Mouse (Mus musculus) forebrain, embryonic 14.5 days (tissue): ENCODE measurements around the gene Fkbpl. TPM values are rescaled to one million over a fixed set of nuclear protein-coding genes. Genes with fewer than 3 reads are reported as not detected.

Experiments used
- ATAC-seq: fragments of 200-750 bp; cut with Nextera tagmentation; 2 replicates; pipeline ENCODE4 v1.8.0; 2017; ENCODE audit warnings: mild to moderate bottlenecking, moderate library complexity
- DNase-seq: peaks from one replicate; pipeline ENCODE4 v3.0.0-alpha.2; 2015; ENCODE audit warnings: low spot score
- H3K27ac ChIP-seq: fragments of 300-500 bp; sonication (generic); 2 replicates; pipeline ENCODE4 v1.5.1; 2014; ENCODE audit warnings: low read depth, mild to moderate bottlenecking, control low read depth, low read length, moderate library complexity
- H3K27me3 ChIP-seq: fragments of 300-500 bp; sonication (generic); replicated peaks from 2 replicates; pipeline ENCODE4 v1.6.1; 2014; ENCODE audit warnings: low read length, control low read depth, mixed read lengths; ENCODE audit not compliant: control insufficient read depth, insufficient read depth
- H3K36me3 ChIP-seq: fragments of 300-500 bp; sonication (generic); 2 replicates; pipeline ENCODE4 v1.6.1; 2014; ENCODE audit warnings: low read length, control low read depth; ENCODE audit not compliant: control insufficient read depth, insufficient read depth
- H3K4me1 ChIP-seq: fragments of 300-500 bp; sonication (generic); 2 replicates; pipeline ENCODE4 v1.6.1; 2014; ENCODE audit warnings: antibody characterized with exemption, low read length, control low read depth; ENCODE audit not compliant: control insufficient read depth, insufficient read depth
- H3K4me2 ChIP-seq: fragments of 300-500 bp; sonication (generic); 2 replicates; pipeline ENCODE4 v1.6.1; 2014; ENCODE audit warnings: mild to moderate bottlenecking, control low read depth, low read length
- H3K4me3 ChIP-seq: fragments of 300-500 bp; sonication (generic); 2 replicates; pipeline ENCODE4 v1.5.1; 2014; ENCODE audit warnings: low read depth, low read length, control low read depth
- H3K9ac ChIP-seq: fragments of 300-500 bp; sonication (generic); 2 replicates; pipeline ENCODE4 v1.6.1; 2014; ENCODE audit warnings: mild to moderate bottlenecking, low read length, control low read depth, moderate library complexity
- H3K9me3 ChIP-seq: fragments of 300-500 bp; sonication (generic); replicated peaks from 2 replicates; pipeline ENCODE4 v1.6.1; 2016; ENCODE audit warnings: low read length, control low read depth, mixed read lengths; ENCODE audit not compliant: control insufficient read depth
- WGBS: fragments of 180-500 bp; shearing (Covaris S2); extraction: QIAGEN DNeasy Blood & Tissue Kit; methylation state at CpG from one replicate; pipeline ENCODE4 v1.1.7; 2014; 5-methylcytosine and 5-hydroxymethylcytosine counted together
- polyA plus RNA-seq: library from polyadenylated mRNA; unstranded; fragments of >200 nt; fragmentation: Nextera tagmentation; extraction: Ambion mirVana; gene quantifications from 2 replicates; pipeline ENCODE4 v1.2.1, GENCODE M21; 2014

The Fkbpl gene
- polyA plus RNA-seq, 1 experiment from 2014 or later = 12.6 TPM

GRCm38 (mm10) chr17:34641945-34642344 lies 2.6 kb upstream of the Fkbpl start:
- no peak overlapping the region; the same call in 1 of the 2 replicates for H3K27ac ChIP-seq
- WGBS = 84% methylated on average over 3 of the region's 3 CpGs
- ATAC-seq (no peak), DNase-seq (no peak)
- H3K4me1 ChIP-seq = peaks cover 14% of the 10 kb centered on the region
- H3K9ac ChIP-seq = no peak overlapping the region
- no peaks in the 10 kb centered on the region for H3K36me3 ChIP-seq
- H3K4me2 ChIP-seq = no peak overlapping the region
- no peaks in the 10 kb centered on the region for H3K27me3 ChIP-seq
- no peak overlapping the region for H3K4me3 ChIP-seq
- H3K9me3 ChIP-seq = no peaks in the 10 kb centered on the region

- no peak overlapping the region for H3K4me3 ChIP-seq
- no peaks in the 10 kb centered on the region for H3K36me3 ChIP-seq
- H3K27ac ChIP-seq = no peak overlapping the region
- no peak for ATAC-seq
- no peaks in the 10 kb centered on the region for H3K27me3 ChIP-seq
- H3K4me2 ChIP-seq = no peak overlapping the region
- WGBS = 90% methylated on average over 4 of the region's 4 CpGs
- no peak for DNase-seq
- no peaks in the 10 kb centered on the region for H3K9me3 ChIP-seq
- H3K4me1 ChIP-seq = peaks cover 21% of the 10 kb centered on the region
- H3K9ac ChIP-seq = no peak overlapping the region
These were observed 1.2 kb upstream of the Fkbpl start for GRCm38 (mm10) chr17:34643379-34643778.

- H3K36me3 ChIP-seq = peaks cover 1% of the 10 kb centered on the region
- H3K27ac ChIP-seq = no peak overlapping the region
- H3K9ac ChIP-seq = no peak overlapping the region
- no peaks in the 10 kb centered on the region for H3K9me3 ChIP-seq
- no peak overlapping the region for H3K4me3 ChIP-seq
- 86% methylated on average over 10 of the region's 10 CpGs for WGBS
- H3K27me3 ChIP-seq = no peaks in the 10 kb centered on the region
- no peak for ATAC-seq
- no peak for DNase-seq
- no peak overlapping the region for H3K4me2 ChIP-seq
- peaks cover 21% of the 10 kb centered on the region for H3K4me1 ChIP-seq
These were observed 620 bp upstream of the Fkbpl start for GRCm38 (mm10) chr17:34643944-34644343.

- H3K27ac ChIP-seq = no peak overlapping the region
- 51% methylated on average over 10 of the region's 10 CpGs for WGBS
These were observed 779 bp downstream of the Fkbpl start for GRCm38 (mm10) chr17:34645256-34645829.

GRCm38 (mm10) chr17:34645831-34646511 lies 1.4 kb downstream of the Fkbpl start:
- Histone ChIP-seq H3K27me3 (no peaks in the 10 kb centered on the region), H3K9ac (no peak overlapping the region), H3K4me3 (no peak overlapping the region), H3K4me1 (peaks cover 17% of the 10 kb centered on the region), H3K9me3 (no peaks in the 10 kb centered on the region), H3K4me2 (peak overlapping the region; percentile 30; the same call in 1 of the 2 replicates), H3K36me3 (peaks cover 21% of the 10 kb centered on the region), H3K27ac (no peak overlapping the region)
- ATAC-seq = no peak
- 87% methylated on average over 30 of the region's 30 CpGs for WGBS
- DNase-seq = no peak

More at GRCm38 (mm10) chr17:34645256-34645829, 779 bp downstream of the Fkbpl start:
- Histone ChIP-seq H3K4me3 (peak overlapping the region; percentile 52), H3K36me3 (peaks cover 14% of the 10 kb centered on the region), H3K4me2 (peak overlapping the region; percentile 73), H3K27me3 (no peaks in the 10 kb centered on the region), H3K4me1 (peaks cover 17% of the 10 kb centered on the region), H3K9ac (peak overlapping the region; percentile 71), H3K9me3 (no peaks in the 10 kb centered on the region)
- DNase-seq = no peak
- ATAC-seq = no peak

- ATAC-seq (peak; percentile 97), DNase-seq (peak; percentile 100)
- H3K36me3 ChIP-seq = peaks cover 32% of the 10 kb centered on the region
- H3K9ac ChIP-seq = peak within 1 kb of the TSS; percentile 98
- 1% methylated on average over 66 of the region's 66 CpGs for WGBS
- H3K9me3 ChIP-seq = no peaks in the 10 kb centered on the region
- peaks cover 14% of the 10 kb centered on the region for H3K4me1 ChIP-seq
- H3K27ac ChIP-seq = peak within 1 kb of the TSS; percentile 79
- peak within 1 kb of the TSS; percentile 86 for H3K4me2 ChIP-seq
- H3K27me3 ChIP-seq = no peaks in the 10 kb centered on the region
- peak within 1 kb of the TSS; percentile 98 for H3K4me3 ChIP-seq
These were observed 2.6 kb downstream of the Fkbpl start, which contains the start of gene Atf6b for GRCm38 (mm10) chr17:34646906-34647787. TSS of gene Atf6b (plus strand) at chr17:34647146.

- ATAC-seq = no peak
- H3K36me3 ChIP-seq = peaks cover 44% of the 10 kb centered on the region
- peaks cover 14% of the 10 kb centered on the region for H3K4me1 ChIP-seq
- DNase-seq = no peak
- H3K4me3 ChIP-seq = peak overlapping the region; percentile 98; the same call in 1 of the 2 replicates
- no peak overlapping the region for H3K27ac ChIP-seq
- H3K9me3 ChIP-seq = no peaks in the 10 kb centered on the region
- H3K9ac ChIP-seq = peak overlapping the region; percentile 98
- WGBS = 85% methylated on average over 16 of the region's 16 CpGs
- no peaks in the 10 kb centered on the region for H3K27me3 ChIP-seq
- peak overlapping the region; percentile 86 for H3K4me2 ChIP-seq
These were observed 3.8 kb downstream of the Fkbpl start for GRCm38 (mm10) chr17:34648141-34648890.

- WGBS = 86% methylated on average over 18 of the region's 18 CpGs
- Histone ChIP-seq H3K36me3 (peaks cover 53% of the 10 kb centered on the region), H3K4me1 (peaks cover 14% of the 10 kb centered on the region), H3K4me2 (no peak overlapping the region), H3K27ac (no peak overlapping the region), H3K9me3 (no peaks in the 10 kb centered on the region), H3K27me3 (no peaks in the 10 kb centered on the region), H3K9ac (no peak overlapping the region), H3K4me3 (no peak overlapping the region)
- ATAC-seq (no peak), DNase-seq (no peak)
These were observed 4.7 kb downstream of the Fkbpl start for GRCm38 (mm10) chr17:34649106-34649864.
